Mouse (Mus musculus) embryo, embryonic 11.5 days (tissue): ENCODE data around the gene Tlcd1.

Experiments used
- DNase-seq: peaks from one replicate; pipeline ENCODE4 v3.0.0-alpha.2; 2012; ENCODE audit warnings: low read depth, low spot score

Tlcd1 gene

DNA sequence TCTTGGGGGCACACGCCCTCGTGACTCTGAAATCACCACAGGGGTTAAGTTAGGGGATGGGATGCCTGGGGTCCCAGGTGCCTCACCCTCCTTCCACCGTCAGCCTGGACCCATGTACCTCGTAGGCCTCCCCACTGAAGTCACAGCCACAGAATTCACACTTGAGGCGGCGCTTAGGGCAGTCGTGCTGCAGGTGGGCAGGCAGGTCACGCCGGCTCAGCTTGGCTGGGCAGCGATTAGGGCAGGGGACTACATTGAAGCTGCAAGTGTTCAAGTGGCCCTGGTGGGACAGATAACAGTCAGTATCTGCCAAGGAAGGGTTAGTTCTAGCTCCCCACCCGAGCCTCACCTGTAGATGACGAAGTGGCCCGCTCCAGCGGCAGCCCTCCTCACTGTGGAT lies 15.3 kb upstream of the Tlcd1 start:
- no peak for DNase-seq

- DNase-seq: no peak
These were observed 14.5 kb upstream of the Tlcd1 start for GRCm38 (mm10) chr11:78161968-78162367.

- DNase-seq: no peak
These were observed 14.0 kb upstream of the Tlcd1 start for GRCm38 (mm10) chr11:78162504-78162903.

- no peak for DNase-seq
These were observed 13.5 kb upstream of the Tlcd1 start for GRCm38 (mm10) chr11:78163045-78163444.

DNA sequence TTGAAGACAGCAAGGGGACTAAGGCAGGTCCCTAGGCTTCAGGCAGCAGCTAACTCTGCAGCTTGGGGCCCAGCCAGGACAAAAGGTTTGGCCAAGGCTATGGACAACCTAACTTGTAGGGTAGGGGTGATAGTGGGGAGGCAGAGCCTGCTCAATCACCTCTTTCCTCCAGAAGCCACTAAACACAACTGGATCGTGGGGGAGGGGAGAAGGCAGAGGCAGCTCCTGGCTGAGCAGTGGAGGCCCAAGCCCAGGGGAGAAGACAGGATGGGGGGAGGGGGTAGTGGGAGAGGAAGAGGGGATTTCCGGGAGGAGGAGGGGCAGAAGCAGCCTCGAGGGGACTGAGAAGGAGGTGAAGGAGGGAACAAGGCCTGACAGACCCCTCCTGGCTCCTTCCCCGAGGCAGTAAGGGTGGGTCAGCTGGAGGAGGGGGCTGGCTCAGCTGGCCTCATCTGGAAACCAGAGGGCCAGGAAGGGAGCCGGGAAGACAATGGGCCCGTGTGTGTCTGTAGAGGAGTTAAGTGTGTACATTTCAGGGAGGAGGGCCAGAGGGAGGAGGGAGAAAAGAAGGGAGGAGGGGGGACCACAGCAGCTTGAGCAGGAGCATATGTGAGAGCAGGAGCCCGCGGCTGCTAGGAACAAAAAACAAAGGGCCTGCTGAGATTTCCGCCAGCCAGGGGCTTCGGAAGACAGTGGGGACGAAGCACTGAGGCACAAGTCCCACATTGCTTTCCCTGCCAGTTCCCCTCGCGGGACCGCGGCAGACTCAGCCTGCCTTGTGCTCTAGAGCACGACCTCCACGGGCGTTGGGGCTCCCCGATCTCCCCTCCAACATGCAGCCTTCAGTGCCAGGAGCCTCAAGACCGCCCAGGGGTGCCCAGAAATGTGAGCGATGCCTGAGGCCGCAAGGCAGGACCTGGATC lies 12.6 kb upstream of the Tlcd1 start:
- peak; percentile 73 for DNase-seq

- DNase-seq: no peak
These were observed 11.9 kb upstream of the Tlcd1 start for GRCm38 (mm10) chr11:78164604-78164923.

DNA sequence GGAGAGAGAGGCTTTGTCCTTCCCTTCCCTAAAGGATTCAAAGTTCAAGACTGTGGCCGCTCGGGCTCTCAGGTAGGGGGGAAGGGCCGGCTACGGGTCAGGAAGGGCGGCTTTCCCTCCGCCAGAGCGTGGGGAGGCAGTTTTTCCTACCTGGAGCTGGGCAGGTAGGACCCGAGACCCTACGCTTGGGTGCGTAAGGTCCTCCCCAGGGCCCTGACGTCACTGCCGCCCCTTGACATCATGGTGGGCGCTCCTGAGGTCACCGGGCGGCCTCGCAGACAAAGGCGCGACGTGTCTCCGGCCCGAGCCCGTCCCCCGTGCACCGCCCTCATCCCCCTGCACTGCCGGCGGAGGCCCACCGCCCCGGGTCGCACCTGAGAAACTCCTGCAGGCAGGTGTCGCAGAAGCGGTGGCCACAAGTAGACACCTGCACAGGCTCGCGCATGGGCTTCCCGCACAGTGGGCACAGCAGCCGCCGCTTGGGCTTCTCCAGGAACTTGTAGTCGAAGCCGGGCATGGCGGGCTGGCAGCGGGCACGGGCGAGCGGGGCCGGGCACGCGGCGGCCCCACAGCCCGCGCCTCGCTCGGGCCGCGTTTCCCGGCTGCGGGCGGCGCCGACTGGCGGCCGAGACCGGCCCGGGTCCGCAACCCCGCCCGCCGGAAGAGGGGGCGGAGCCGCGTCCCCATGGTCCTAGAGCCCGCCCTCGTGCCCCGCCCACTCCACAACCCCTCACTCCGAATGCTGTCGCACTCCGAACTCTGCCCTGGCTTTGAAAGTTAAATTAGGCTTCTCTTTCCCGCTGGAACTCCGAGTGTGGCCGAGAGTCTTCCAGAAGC lies 11.4 kb upstream of the Tlcd1 start, which contains the start of gene Traf4:
TSS of gene Traf4 (minus strand) at position 666 of the 837 bp plus-strand sequence.
- DNase-seq: peak; percentile 82

GRCm38 (mm10) chr11:78165761-78166109 lies 10.8 kb upstream of the Tlcd1 start:
- DNase-seq: no peak

DNA sequence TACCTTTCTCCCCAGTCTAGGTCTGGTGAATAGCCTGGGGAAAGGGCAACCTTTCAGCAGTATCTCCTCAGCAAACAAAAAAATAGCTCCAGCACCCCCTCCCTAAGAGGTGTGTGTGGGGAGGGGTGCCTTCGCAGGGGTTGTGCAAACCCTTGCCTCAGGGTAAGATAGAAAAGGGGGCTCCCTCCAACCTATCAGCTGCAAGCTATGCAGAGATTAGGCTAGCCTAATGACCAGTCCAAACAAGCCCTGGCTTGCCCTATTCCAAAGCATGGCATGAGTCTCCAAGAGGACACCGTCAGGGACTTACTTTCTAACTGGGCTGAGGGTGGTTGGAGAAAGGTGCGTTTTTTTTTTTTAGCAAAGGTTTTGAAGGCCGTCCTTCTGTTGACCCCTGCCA lies 10.3 kb upstream of the Tlcd1 start:
- DNase-seq: no peak

GRCm38 (mm10) chr11:78166640-78167039 lies 9.9 kb upstream of the Tlcd1 start:
- no peak for DNase-seq

DNA sequence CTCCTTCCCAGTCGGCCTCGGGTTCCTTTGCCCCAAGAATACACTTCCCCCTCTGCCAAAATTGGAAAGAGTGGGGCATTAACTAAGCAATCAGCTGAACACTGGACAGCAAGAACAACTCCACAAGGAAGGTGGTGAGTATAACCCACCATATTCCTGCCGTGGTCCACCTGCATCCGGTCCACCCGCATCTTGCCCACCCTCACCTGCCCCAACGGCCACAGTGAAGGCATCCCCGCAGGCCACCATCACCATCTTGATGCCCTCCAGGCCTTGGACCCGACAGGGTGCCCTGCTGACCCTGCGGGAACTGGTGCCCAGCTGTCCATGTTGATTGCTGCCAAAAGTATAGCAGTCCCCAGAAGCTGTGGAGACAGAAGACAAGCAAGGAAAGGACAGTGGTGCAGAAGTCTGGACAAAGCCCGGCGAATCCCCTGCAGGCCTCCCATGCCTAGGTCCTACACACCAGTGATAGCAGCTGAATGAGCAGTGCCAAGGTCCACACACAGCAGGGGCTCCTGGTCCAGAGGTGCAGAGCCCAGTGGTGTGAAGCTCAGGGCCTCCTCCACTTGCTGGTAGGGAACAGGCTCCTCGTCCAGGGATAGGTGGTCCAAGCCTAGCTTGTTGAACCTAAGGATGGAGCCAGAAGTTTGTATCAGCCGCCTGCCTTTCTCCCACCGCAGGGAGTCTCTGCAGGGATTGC lies 9.1 kb upstream of the Tlcd1 start:
- DNase-seq: no peak

DNA sequence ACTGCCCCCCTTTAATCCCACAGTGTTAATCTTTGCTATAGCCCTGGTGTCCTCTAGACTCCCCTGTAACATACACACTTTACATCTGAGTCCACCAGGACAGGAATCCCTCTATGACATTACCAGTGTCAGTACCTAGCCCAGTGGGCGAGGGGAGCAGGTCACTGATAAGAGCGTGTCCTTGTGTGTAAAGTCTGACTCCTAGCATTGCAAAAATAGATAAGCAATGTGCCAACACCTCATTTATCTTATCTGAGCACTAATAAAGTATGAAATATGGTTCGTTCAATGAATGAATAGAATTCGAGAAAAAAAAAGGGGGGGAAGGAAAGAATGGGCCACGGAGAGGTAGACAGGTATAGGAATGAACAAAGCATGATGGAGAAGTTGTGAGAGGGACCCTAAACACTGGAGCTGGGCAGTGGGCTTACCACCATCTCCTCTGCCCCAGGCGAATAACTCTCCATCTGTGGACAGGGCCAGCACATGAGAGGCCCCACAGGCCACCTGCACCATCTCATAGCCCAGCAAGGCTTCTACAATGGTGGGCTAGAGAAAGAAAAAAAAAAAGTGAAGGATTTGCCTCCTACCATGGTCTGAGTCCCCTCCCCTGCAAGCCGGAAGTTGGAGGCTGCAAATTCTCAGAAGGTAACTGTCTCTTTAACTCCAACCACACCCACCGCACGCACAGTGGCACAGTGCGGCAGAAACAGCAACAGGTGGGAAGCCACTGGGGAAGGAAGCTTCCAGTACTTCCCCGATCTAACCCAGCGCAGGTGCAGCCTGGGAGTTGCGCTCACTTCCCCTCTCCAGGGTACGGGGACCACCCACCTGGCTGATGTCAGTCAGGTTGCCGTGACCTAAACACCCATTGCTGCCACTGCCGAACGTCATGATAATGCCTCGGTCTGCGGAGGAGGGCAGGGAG lies 7.7 kb upstream of the Tlcd1 start:
- DNase-seq: no peak

- no peak for DNase-seq
These were observed 6.2 kb upstream of the Tlcd1 start for GRCm38 (mm10) chr11:78170306-78170705.

DNA sequence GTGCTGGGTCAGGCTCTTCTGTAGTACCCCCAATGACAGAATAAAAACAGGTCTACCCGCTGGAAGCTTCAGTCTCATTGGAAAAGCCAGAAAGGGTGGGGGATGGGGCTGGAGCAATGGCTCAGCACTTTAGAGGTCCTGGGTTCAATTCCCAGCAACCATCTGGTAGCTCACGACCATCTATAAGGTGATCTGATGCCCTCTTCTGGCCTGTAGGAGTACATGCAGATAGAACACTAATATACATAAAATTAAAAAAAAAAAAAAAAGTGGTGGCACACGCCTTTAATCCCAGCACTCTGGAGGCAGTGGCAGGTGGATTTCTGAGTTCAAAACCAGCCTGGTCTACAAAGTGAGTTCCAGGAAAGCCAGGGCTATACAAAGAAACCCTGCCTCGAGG lies 5.2 kb upstream of the Tlcd1 start:
- DNase-seq: no peak

- DNase-seq: no peak
These were observed 4.3 kb upstream of the Tlcd1 start for GRCm38 (mm10) chr11:78172034-78172747.

GRCm38 (mm10) chr11:78172748-78173383 lies 3.6 kb upstream of the Tlcd1 start:
- no peak for DNase-seq

- no peak for DNase-seq
These were observed 2.0 kb upstream of the Tlcd1 start for GRCm38 (mm10) chr11:78174506-78174905.

DNA sequence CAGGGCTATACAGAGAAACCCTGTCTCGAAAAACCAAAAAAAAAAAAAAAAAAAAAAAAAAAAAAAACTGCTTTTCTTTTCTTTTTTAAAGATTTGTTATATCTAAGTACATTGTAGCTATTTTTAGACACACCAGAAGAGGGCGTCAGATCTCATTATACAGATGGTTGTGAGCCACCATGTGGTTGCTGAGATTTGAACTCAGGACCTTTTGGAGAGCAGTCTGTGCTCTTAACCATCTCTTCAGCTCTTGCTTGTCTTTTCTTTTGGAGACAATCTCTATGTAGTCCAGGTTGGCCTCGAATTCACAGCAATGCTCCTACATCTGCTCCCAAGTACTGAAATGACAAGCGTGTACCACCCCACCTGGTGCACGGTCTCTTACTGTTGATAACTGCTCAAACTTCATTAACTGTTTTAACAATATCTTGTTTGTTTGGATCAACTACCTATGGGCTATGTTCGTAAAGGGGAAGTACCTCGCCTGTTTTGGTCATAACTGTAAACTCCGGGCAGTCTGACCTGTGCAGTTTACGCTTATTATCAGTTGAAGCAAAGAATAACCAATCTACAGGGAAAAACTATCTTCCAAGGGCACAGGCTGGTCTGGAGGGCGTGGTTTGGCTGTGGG lies 625 bp upstream of the Tlcd1 start:
- DNase-seq: no peak

GRCm38 (mm10) chr11:78176905-78177331 lies 407 bp downstream of the Tlcd1 start:
- DNase-seq: no peak
